Mouse (Mus musculus): Measurements from ENCODE around the gene Olfr1501.
"Not testable (repeated sequence)": the region's sequence is repeated elsewhere in the genome, so short reads cannot be mapped to it uniquely, and the experiment has no call there.

Gene Olfr1501

GRCm38 (mm10) chr19:13850592-13850991 lies at the start of gene Olfr1501:
Gene Olfr1501, minus strand, starts transcription at chr19:13850692.
- DNase-seq (ENCODE audit: low read depth) = not testable (repeated sequence)

GRCm38 (mm10) chr19:13897828-13898227 lies 47.3 kb upstream of the Olfr1501 start, which contains the start of gene Olfr1504:
Gene Olfr1504, minus strand, starts transcription at chr19:13897928.
- no peak for DNase-seq (ENCODE audit: low read depth)

GRCm38 (mm10) chr19:13861495-13861894 lies 11.0 kb upstream of the Olfr1501 start, which contains the start of gene Olfr1502:
Gene Olfr1502, plus strand, starts transcription at chr19:13861795.
- DNase-seq (ENCODE audit: low read depth) = no peak

GRCm38 (mm10) chr19:13830388-13830787 lies 20.1 kb downstream of the Olfr1501 start, which contains the start of gene Olfr1500:
Gene Olfr1500, minus strand, starts transcription at chr19:13830488.
- DNase-seq (ENCODE audit: low read depth) = no peak

- DNase-seq (ENCODE audit: low read depth) = no peak
Observed at GRCm38 (mm10) chr19:13828447-13828846, 22.0 kb downstream of the Olfr1501 start.

GRCm38 (mm10) chr19:13820847-13821246 lies 29.6 kb downstream of the Olfr1501 start:
- no peak for DNase-seq (ENCODE audit: low read depth)

- no peak for DNase-seq (ENCODE audit: low read depth)
Observed at GRCm38 (mm10) chr19:13819347-13819746, 31.1 kb downstream of the Olfr1501 start, which contains the start of gene Olfr1499. Gene Olfr1499, minus strand, starts transcription at chr19:13819447.

GRCm38 (mm10) chr19:13818827-13819226 lies 31.7 kb downstream of the Olfr1501 start:
- DNase-seq (ENCODE audit: low read depth) = no peak

- DNase-seq (ENCODE audit: low read depth) = no peak
Observed at GRCm38 (mm10) chr19:13812823-13813222, 37.7 kb downstream of the Olfr1501 start.

- DNase-seq (ENCODE audit: low read depth) = not testable (repeated sequence)
Observed at GRCm38 (mm10) chr19:13805486-13805885, 45.0 kb downstream of the Olfr1501 start.

- DNase-seq (ENCODE audit: low read depth) = no peak
Observed at GRCm38 (mm10) chr19:13798102-13798501, 52.4 kb downstream of the Olfr1501 start, which contains the start of gene Olfr1497. Gene Olfr1497, minus strand, starts transcription at chr19:13798202.
